ENCODE assay signal across 10 mouse cellular contexts in the genomic region with DNA sequence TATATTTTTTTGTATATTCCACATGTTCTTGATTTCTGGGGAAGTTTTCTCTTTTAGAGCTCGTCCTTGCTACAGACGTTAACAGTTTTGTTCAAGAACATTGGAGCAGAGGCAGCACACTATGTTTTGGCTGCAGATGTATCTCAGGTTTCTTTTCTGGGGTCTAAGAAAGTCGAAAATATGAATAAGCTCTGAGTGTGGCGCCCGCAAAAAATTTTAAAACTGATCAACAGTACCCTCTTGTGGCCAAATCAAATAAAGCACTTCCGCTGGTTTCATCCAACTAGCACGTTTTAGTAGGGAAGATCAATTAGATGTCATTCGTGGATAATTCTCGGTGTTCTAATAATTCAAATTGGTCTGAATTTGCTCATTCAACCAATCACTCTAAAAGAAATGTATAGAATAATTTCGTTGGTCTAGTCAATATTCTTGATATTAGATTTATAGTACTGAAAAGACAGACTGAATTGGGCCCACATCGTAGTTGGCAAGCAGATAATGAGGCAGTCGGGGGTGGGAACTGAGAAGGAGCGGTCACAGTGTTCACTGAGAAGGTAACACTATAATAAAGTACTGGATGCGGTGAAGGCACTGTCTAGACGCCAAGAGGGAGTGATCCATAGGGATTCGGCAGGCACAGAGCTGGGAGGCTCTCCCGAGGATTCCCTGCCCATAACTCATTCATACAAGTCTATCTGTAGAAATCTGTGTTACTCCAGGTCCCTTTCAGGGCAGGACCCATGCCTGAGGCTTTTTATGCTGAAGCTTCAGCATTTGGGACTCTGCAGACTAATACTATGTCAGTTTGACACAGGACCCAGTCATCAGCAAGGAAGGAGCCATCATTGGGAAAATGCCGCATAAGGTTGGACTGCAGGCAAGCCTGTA. TPM values are rescaled to one million over a fixed set of nuclear protein-coding genes. Genes with fewer than 3 reads are reported as not detected.
DNase-seq lines count a peak whose midpoint lies in the region; ATAC-seq lines count a peak whose summit lies in the region.
"Had no signal": no experiment of that assay in that cellular context is flagged by ENCODE, and none has a peak within 500 bp of the region (broad histone marks: within the 10 kb centered on the region; RNA-seq: fewer than 3 reads in every experiment).

No protein-coding gene starts in this region.

- ATAC-seq in hindbrain, embryonic 15.5 days (ENCODE audit: low FRiP score, low read depth) = peak; percentile 61

- H3K9me3 ChIP-seq in hindbrain, embryonic 15.5 days = no peaks in the 10 kb centered on the region

- H3K27me3 ChIP-seq in hindbrain, embryonic 15.5 days = no peaks in the 10 kb centered on the region

- no peak overlapping the region for H3K27ac ChIP-seq in hindbrain, embryonic 15.5 days (replicated peaks)

- peak overlapping the region; percentile 26; the same call in 1 of the 2 replicates for H3K4me2 ChIP-seq in hindbrain, embryonic 15.5 days

- intact Hi-C loops in left cerebral cortex, postnatal 25 days (cut with DNase I) = loop anchor here (2.0 to 10.0 kb wide), 2 partner anchors 528 to 798 kb away; no protein-coding TSS in a partner anchor

- H3K9ac ChIP-seq in hindbrain, embryonic 15.5 days = no peak overlapping the region

- H3K4me1 ChIP-seq in hindbrain, embryonic 15.5 days (replicated peaks) = 0 out of 2 replicates have a peak, but pooled peaks cover 2% of the 10 kb centered on the region

- H3K36me3 ChIP-seq in hindbrain, embryonic 15.5 days = no peaks in the 10 kb centered on the region

- H3K4me3 ChIP-seq in hindbrain, embryonic 15.5 days = no peak overlapping the region
- H3K4me3 ChIP-seq: erythroblast, embryonic 14.5 days had no signal

- 38% methylated on average over 18 of the region's 18 CpGs for WGBS in hindbrain, embryonic 15.5 days

- peak; percentile 15 to 49 for DNase-seq in cerebellum, adult 18-20 months
- DNase-seq in cerebellum, adult 11-12 months = no peak
- peak; percentile 32 for DNase-seq in right cerebral cortex, postnatal 25 days
- DNase-seq in right cerebral cortex, adult 18-20 months = no peak
- DNase-seq in left cerebral cortex, postnatal 25 days (ENCODE audit: low spot score in 2 of 2) = peak; percentile 65 to 70
- peak; percentile 81 for DNase-seq in retina, embryonic 14.5 days (ENCODE audit: low spot score)
- no peak for DNase-seq in thymus, postnatal 25 days

RNA-seq across cellular contexts. Expression of gene Tmco5b, which starts 17.1 kb away (rescaled TPM):
- polyA plus RNA-seq in hindbrain, embryonic 15.5 days (2015; fragmentation: Nextera tagmentation; extraction: Ambion mirVana) = not detected in 2 replicates
- not detected for total RNA-seq in left cerebral cortex, postnatal 25 days (2021)
- polyA plus RNA-seq: C2C12; erythroblast, embryonic 14.5 days had no signal

RNA-seq across cellular contexts. Expression of gene Fmn1, which starts 24.9 kb away (rescaled TPM):
- polyA plus RNA-seq in hindbrain, embryonic 15.5 days (2015; fragmentation: Nextera tagmentation; extraction: Ambion mirVana) = 0.38 and 0.56 TPM in 2 replicates
- 10 to 100 TPM; 29.7 to 32.2 TPM for total RNA-seq in left cerebral cortex, postnatal 25 days (2021)

Comparison
In these comparisons a context has a peak if more than half of its experiments do, and no peak if none do; other contexts are left out.
1. DNase-seq: peak in cerebellum, adult 18-20 months (2 of 2), right cerebral cortex, postnatal 25 days (single experiment), left cerebral cortex, postnatal 25 days (2 of 2) and retina, embryonic 14.5 days (single experiment); none in cerebellum, adult 11-12 months (single experiment), right cerebral cortex, adult 18-20 months (single experiment) and thymus, postnatal 25 days (single experiment).